Mouse (Mus musculus) hindbrain, embryonic 16.5 days (tissue): ENCODE data around the gene C8g. TPM values are rescaled to one million over a fixed set of nuclear protein-coding genes. Genes with fewer than 3 reads are reported as not detected.

Source experiments
- ATAC-seq: fragments of 200-750 bp; cut with Nextera tagmentation; 2 replicates; pipeline ENCODE4 v1.8.0; 2017; ENCODE audit warnings: moderate TSS enrichment, moderate library complexity
- H3K27ac ChIP-seq: fragments of 300-500 bp; sonication (generic); 2 replicates; pipeline ENCODE4 v1.5.1; 2014; ENCODE audit warnings: low read depth, mild to moderate bottlenecking, control low read depth, low read length, moderate library complexity
- H3K27me3 ChIP-seq: fragments of 300-500 bp; sonication (generic); replicated peaks from 2 replicates; pipeline ENCODE4 v1.6.1; 2014; ENCODE audit warnings: low read length; ENCODE audit not compliant: control insufficient read depth, insufficient read depth
- H3K36me3 ChIP-seq: fragments of 300-500 bp; sonication (generic); 2 replicates; pipeline ENCODE4 v1.6.1; 2014; ENCODE audit warnings: mild to moderate bottlenecking, low read length, moderate library complexity, mixed read lengths; ENCODE audit not compliant: control insufficient read depth, insufficient read depth
- H3K4me1 ChIP-seq: fragments of 300-500 bp; sonication (generic); 2 replicates; pipeline ENCODE4 v1.6.1; 2014; ENCODE audit warnings: low read depth, low read length; ENCODE audit not compliant: control insufficient read depth, insufficient read depth
- H3K4me2 ChIP-seq: fragments of 300-500 bp; sonication (generic); 2 replicates; pipeline ENCODE4 v1.6.1; 2014; ENCODE audit warnings: mild to moderate bottlenecking, low read length, control low read depth, moderate library complexity
- H3K4me3 ChIP-seq: fragments of 300-500 bp; sonication (generic); 2 replicates; pipeline ENCODE4 v1.5.1; 2014; ENCODE audit warnings: mild to moderate bottlenecking, low read length, control low read depth, moderate library complexity
- H3K9ac ChIP-seq: fragments of 300-500 bp; sonication (generic); 2 replicates; pipeline ENCODE4 v1.6.1; 2014; ENCODE audit warnings: low read depth, mild to moderate bottlenecking, control low read depth, low read length, moderate library complexity
- H3K9me3 ChIP-seq: fragments of 300-500 bp; sonication (generic); 2 replicates; pipeline ENCODE4 v1.6.1; 2014; ENCODE audit warnings: mild to moderate bottlenecking, low read length, moderate library complexity; ENCODE audit not compliant: control insufficient read depth
- WGBS: fragments of 180-500 bp; shearing (Covaris S2); extraction: QIAGEN DNeasy Blood & Tissue Kit; methylation state at CpG from one replicate; pipeline ENCODE4 v1.1.7; 2014; 5-methylcytosine and 5-hydroxymethylcytosine counted together
- polyA plus RNA-seq: library from polyadenylated mRNA; unstranded; fragments of >200 nt; fragmentation: Nextera tagmentation; extraction: Ambion mirVana; gene quantifications from 2 replicates; pipeline ENCODE4 v1.2.1, GENCODE M21; 2015

The C8g gene
- polyA plus RNA-seq, 1 experiment from 2014 or later: 6.1 TPM

DNA sequence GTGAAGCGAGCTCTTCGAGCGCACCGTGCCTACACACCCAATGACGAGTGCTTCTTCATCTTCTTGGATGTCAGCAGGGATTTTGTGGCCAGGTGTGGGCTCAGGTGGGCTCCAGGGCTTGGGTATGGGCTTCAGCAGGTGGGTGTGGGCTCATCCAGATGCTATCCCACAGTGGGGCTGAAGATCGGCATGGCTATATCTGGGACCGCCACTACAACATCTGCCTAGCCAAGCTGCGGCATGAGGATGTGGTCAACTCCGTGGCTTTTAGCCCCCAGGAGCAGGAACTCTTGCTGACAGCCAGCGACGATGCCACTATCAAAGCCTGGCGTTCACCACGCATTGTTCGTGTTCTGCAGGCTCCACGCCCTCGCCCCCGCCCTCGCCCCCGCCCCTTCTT is 3.0 kb upstream of the C8g start:
- WGBS: 95% methylated on average over 19 of the region's 19 CpGs
- no peaks in the 10 kb centered on the region for H3K9me3 ChIP-seq
- no peaks in the 10 kb centered on the region for H3K27me3 ChIP-seq
- H3K27ac ChIP-seq: no peak overlapping the region
- no peak overlapping the region for H3K4me3 ChIP-seq
- ATAC-seq: no peak
- no peak overlapping the region for H3K9ac ChIP-seq
- no peak overlapping the region for H3K4me2 ChIP-seq
- peaks cover 22% of the 10 kb centered on the region for H3K36me3 ChIP-seq
- peaks cover 14% of the 10 kb centered on the region for H3K4me1 ChIP-seq

DNA sequence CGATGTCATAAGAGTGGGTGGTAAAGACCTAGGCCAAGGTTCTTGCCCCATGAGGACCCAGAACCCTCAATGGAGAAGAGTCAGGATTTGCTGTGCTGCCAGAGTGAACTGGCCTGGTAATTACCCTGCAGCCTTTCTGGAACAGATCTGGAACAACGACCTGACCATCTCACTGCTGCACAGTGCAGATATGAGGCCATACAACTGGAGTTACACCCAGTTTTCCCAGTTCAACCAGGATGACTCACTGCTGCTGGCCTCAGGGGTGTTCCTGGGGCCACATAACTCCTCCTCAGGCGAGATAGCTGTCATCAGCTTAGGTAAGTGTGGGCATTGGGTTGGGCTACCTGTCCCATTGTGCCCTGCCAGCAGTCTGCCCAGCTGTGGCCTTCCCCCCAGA is 1.2 kb upstream of the C8g start:
- no peak overlapping the region for H3K27ac ChIP-seq
- H3K4me2 ChIP-seq: no peak overlapping the region
- no peaks in the 10 kb centered on the region for H3K27me3 ChIP-seq
- no peak overlapping the region for H3K9ac ChIP-seq
- peaks cover 22% of the 10 kb centered on the region for H3K36me3 ChIP-seq
- H3K9me3 ChIP-seq: no peaks in the 10 kb centered on the region
- no peak for ATAC-seq
- WGBS: 82% methylated on average over 3 of the region's 3 CpGs
- H3K4me3 ChIP-seq: no peak overlapping the region
- peaks cover 14% of the 10 kb centered on the region for H3K4me1 ChIP-seq

DNA sequence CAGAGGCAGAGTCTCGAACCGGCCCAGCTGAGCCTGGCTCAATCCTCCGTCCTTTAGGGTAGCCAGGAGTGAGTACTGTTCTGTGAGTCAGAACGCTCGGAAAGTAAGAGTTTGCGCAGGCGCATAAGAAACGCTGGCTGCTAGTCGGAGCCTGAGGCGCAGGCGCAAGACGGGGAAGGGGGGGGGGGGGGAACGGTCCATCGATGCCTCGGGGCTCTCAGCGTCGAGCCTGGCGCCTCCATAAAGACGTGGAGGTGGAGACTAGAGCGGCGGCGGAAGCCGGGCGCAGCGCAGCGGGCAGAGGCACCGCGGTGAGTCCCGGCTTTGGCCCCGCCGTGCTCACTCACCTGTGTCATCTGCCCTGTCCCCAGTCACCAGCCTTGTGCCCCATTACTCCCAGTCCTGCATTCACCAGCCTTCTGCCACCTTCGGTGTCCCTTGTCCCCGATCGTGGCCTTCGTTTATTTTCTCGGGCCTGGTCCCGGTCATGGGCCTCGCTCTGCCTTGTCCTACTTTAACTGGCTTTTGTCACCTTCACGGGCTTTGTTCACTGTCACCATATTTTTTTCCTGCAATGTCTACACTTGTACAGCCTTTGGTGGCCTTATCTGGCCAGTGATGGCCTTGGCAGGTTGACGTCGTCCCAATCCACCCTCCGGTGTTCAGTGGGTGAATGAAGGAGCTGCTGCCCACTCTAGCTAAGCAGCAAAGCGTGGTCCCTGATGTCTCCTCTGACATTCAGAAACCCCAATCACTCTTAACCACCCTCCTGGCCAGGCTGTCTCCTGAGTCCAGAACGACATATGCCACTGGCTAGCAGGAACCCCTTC is 728 bp downstream of the C8g start, which contains the start of gene Fbxw5:
Fbxw5 (plus strand) TSS at position 175 of the 830 bp plus-strand sequence.
- Histone ChIP-seq H3K9ac (peak within 1 kb of the TSS; percentile 82), H3K9me3 (no peaks in the 10 kb centered on the region), H3K27me3 (no peaks in the 10 kb centered on the region), H3K4me1 (peaks cover 14% of the 10 kb centered on the region), H3K4me3 (peak within 1 kb of the TSS; percentile 76), H3K27ac (peak within 1 kb of the TSS; percentile 75), H3K4me2 (peak within 1 kb of the TSS; percentile 87), H3K36me3 (peaks cover 18% of the 10 kb centered on the region)
- peak; percentile 92 for ATAC-seq
- 2% methylated on average over 22 of the region's 44 CpGs for WGBS

DNA sequence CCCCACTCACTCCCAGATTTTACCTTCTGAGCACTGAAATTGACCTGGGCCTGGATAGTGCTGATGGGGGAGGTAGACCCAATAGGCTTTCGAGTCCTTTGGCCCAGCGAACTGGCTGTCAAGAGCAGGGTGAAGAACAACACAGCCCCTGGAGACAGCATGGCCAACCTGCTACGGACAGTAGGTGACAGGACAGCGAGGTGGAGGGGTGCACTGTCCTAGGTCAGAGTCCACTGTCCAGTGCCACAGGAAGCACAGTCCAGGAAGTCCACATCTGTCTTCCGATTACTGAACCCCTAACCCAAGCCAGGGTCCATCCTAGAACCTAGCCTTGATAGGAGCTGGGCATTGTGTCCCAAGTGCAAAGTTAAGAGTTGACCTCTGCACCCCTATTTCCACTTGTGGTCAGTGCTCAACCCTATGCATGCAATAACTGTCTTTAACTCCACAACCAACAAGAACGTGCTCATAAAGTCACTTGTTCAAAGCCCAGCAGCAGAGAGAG is 1.4 kb downstream of the C8g start:
- peaks cover 13% of the 10 kb centered on the region for H3K36me3 ChIP-seq

DNA sequence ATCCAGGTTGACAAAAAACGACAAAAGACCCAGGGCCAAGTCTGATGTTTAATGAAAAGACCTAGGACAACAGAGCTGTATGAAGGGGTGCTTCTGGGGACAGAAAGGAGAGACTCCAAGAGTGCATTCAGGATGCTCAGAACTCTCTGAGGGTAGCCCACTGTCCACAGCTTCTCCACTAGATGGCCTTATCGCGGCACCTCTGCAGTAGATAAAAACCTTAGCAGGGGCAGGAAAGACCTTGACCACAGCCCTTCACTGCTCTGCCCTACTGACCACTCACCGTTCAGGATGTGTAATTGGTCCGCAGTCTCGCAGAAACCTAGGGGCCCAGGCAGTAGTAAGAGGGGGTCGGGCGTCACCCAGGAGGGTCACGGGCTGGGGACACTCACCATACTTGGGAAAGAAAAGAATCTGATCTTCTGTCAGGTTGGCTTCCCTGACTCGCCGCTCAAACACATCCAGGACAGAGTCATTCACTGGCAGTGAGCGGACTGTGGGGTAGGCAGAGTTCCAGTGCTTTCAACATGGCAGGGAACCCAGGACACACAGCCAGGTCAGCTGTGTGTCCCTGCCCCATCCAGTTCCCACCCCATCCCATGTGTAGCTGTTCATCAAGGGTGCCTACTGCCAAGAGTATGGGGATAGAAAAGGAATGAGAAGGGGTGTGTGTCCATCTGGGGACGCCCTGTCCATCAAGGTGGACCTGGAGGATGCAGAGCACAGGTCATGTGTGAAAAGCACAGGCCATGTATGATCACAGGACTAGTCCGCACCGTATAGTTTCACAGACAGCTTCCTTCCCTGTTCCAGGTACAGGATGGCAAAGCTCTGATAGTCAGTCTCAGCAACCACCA is 2.7 kb downstream of the C8g start:
- peaks cover 4% of the 10 kb centered on the region; the same call in 1 of the 2 replicates for H3K36me3 ChIP-seq
- H3K4me2 ChIP-seq: no peak overlapping the region
- H3K27ac ChIP-seq: no peak overlapping the region
- WGBS: 74% methylated on average over 15 of the region's 15 CpGs
- peaks cover 14% of the 10 kb centered on the region for H3K4me1 ChIP-seq
- H3K9ac ChIP-seq: no peak overlapping the region
- H3K27me3 ChIP-seq: no peaks in the 10 kb centered on the region
- no peak overlapping the region for H3K4me3 ChIP-seq
- no peaks in the 10 kb centered on the region for H3K9me3 ChIP-seq
- ATAC-seq: no peak

More for the DNA sequence above, 1.4 kb downstream of the C8g start:
- Histone ChIP-seq H3K4me2 (peak overlapping the region; percentile 87), H3K4me3 (peak overlapping the region; percentile 76), H3K27me3 (no peaks in the 10 kb centered on the region), H3K9ac (peak overlapping the region; percentile 65), H3K9me3 (no peaks in the 10 kb centered on the region), H3K4me1 (peaks cover 14% of the 10 kb centered on the region), H3K27ac (peak overlapping the region; percentile 73)
- ATAC-seq: peak; percentile 7
- WGBS: 69% methylated on average over 6 of the region's 6 CpGs

DNA sequence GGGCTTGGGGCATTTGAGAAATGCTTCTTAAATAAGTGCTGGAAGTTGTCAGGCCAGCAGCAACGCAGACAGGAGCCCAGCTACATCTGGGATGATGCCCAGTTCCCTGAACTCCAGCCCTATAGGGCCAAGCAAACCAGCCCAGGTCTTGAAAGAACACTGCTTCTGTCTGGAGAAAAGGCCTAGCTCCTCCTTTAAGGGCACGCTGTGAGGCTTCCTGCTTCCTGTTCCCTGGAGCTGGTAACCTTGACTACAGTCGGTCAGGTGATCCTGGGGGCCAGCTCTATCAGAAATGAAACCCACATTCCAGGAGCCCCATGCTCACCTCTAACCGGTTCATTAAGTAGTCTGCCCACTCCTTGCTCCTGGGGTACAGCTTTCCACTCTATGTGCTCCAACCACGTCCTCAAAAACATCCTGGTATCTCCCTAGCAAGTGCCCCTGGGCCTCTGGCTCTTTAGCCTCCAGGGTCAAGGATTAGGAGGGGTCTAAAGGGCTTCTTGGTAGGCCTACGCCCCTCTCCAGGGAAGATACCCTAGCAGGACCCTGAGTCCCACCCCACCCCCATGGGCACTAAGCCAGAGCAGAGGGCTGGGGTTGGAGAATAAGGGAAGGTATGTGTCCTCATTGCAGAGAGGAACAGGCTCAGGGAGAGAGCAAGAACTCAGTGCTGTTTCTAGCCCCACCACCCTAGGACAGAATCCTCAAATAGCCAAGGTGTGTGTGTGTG is 3.5 kb downstream of the C8g start:
- Histone ChIP-seq H3K9me3 (no peaks in the 10 kb centered on the region), H3K4me2 (no peak overlapping the region), H3K36me3 (no peaks in the 10 kb centered on the region), H3K9ac (no peak overlapping the region), H3K27ac (peak overlapping the region; percentile 29; the same call in 1 of the 2 replicates), H3K4me3 (no peak overlapping the region), H3K4me1 (peaks cover 14% of the 10 kb centered on the region), H3K27me3 (no peaks in the 10 kb centered on the region)
- ATAC-seq: no peak
- 64% methylated on average over 6 of the region's 6 CpGs for WGBS

DNA sequence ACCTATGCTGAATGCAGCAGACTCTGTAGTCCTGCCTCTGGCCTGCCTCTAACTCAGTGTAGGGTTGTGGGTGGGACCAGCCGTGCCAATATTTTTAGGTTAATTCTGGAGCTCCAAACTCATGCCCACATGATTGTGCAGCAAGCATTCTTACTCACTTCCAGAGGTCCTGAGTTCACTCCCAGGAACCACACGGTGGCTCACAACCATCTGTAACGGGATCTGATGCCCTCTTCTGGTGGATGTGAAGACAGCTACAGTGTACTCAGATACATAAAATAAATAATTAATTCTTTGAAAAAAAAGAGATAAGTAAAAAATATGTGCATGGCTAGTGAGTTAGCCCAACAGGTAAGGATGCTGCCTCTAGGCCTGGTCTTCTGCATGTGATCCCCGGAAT is 5.1 kb downstream of the C8g start:
- 37% methylated on average over 4 of the region's 4 CpGs for WGBS
- no peaks in the 10 kb centered on the region for H3K9me3 ChIP-seq
- H3K4me1 ChIP-seq: peaks cover 6% of the 10 kb centered on the region
- no peaks in the 10 kb centered on the region for H3K36me3 ChIP-seq
- H3K4me2 ChIP-seq: no peak overlapping the region
- ATAC-seq: no peak
- no peak overlapping the region for H3K27ac ChIP-seq
- no peaks in the 10 kb centered on the region for H3K27me3 ChIP-seq
- H3K4me3 ChIP-seq: no peak overlapping the region
- no peak overlapping the region for H3K9ac ChIP-seq

DNA sequence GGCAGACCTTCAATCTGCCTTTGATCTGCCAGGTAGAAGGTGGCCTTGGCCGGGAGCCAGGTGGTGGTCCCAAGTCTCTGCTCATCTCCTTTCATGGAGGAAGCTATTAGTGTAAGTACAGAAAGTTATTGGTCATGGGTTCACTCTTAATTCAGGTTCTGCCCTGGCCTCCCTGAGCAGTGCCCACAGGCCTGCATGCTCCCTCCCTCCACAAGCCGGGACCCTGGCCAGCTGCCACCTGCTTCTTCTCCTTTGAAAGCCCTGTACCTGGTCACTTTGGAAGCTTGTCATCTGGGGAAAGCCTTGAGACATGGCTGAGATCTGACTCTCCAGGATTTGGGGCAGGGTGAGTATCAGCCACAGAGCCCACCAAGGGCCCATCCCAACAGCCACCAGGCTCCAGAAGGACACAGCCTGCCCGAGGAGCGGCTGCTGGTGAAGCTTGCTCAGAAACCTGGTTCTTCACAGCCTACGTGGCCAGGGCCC is 8.0 kb downstream of the C8g start, which contains the start of gene Lcn12:
Lcn12 (minus strand) TSS at position 436 of the 486 bp plus-strand sequence.
- H3K4me1 ChIP-seq: no peaks in the 10 kb centered on the region
- no peak within 1 kb of the TSS for H3K4me2 ChIP-seq
- H3K27ac ChIP-seq: no peak within 1 kb of the TSS
- H3K4me3 ChIP-seq: no peak within 1 kb of the TSS
- no peaks in the 10 kb centered on the region for H3K36me3 ChIP-seq
- WGBS: 91% methylated on average over 5 of the region's 5 CpGs
- no peaks in the 10 kb centered on the region for H3K9me3 ChIP-seq
- no peak within 1 kb of the TSS for H3K9ac ChIP-seq
- H3K27me3 ChIP-seq: no peaks in the 10 kb centered on the region
- no peak for ATAC-seq
